Mouse (Mus musculus): ENCODE data around the gene Vmn2r24. TPM values are rescaled to one million over a fixed set of nuclear protein-coding genes. Genes with fewer than 3 reads are reported as not detected.
"Not testable (repeated sequence)": the region's sequence is repeated elsewhere in the genome, so short reads cannot be mapped to it uniquely, and the experiment has no call there.

The Vmn2r24 gene
- not detected in 2 replicates for polyA plus RNA-seq (2012; rRNA removed)

GRCm38 (mm10) chr6:123778579-123778978 is at the start of gene Vmn2r24:
TSS of gene Vmn2r24 (plus strand) at chr6:123778879.
- no peak for DNase-seq (ENCODE audit: extremely low spot score in 1 of 2, low spot score in 1 of 2)

GRCm38 (mm10) chr6:123770031-123770430 is 8.6 kb upstream of the Vmn2r24 start:
- DNase-seq (ENCODE audit: extremely low spot score in 1 of 2, low spot score in 1 of 2), result no peak

- no peak for DNase-seq (ENCODE audit: extremely low spot score in 1 of 2, low spot score in 1 of 2)
These were observed 6.2 kb downstream of the Vmn2r24 start for GRCm38 (mm10) chr6:123784857-123785256.

- no peak for DNase-seq (ENCODE audit: extremely low spot score in 1 of 2, low spot score in 1 of 2)
These were observed 15.1 kb downstream of the Vmn2r24 start for GRCm38 (mm10) chr6:123793746-123794145.

GRCm38 (mm10) chr6:123810291-123810690 is 31.6 kb downstream of the Vmn2r24 start:
- not testable (repeated sequence) for DNase-seq (ENCODE audit: extremely low spot score in 1 of 2, low spot score in 1 of 2)

- DNase-seq (ENCODE audit: extremely low spot score in 1 of 2, low spot score in 1 of 2), result no peak
These were observed 41.3 kb downstream of the Vmn2r24 start for GRCm38 (mm10) chr6:123819951-123820350.

GRCm38 (mm10) chr6:123853363-123853762 is 74.7 kb downstream of the Vmn2r24 start, which contains the start of gene Vmn2r25:
TSS of gene Vmn2r25 (minus strand) at chr6:123853463.
- DNase-seq (ENCODE audit: extremely low spot score in 1 of 2, low spot score in 1 of 2), result not testable (repeated sequence)

Other genes starting within 250 kb of the Vmn2r24 start
- gene Vmn2r21, start 245.5 kb upstream of the Vmn2r24 start, polyA plus RNA-seq (2012; rRNA removed), result not detected in 2 replicates
- not detected in 2 replicates for gene Vmn2r22, start 128.2 kb upstream of the Vmn2r24 start, polyA plus RNA-seq (2012; rRNA removed)
- not detected in 2 replicates for gene Vmn2r23, start 76.2 kb upstream of the Vmn2r24 start, polyA plus RNA-seq (2012; rRNA removed)
- not detected in 2 replicates for gene Vmn2r25, start 74.6 kb downstream of the Vmn2r24 start, polyA plus RNA-seq (2012; rRNA removed)
- not detected in 2 replicates for gene Vmn2r26, start 245.7 kb downstream of the Vmn2r24 start, polyA plus RNA-seq (2012; rRNA removed)

All from frontal cortex, adult 2 months (tissue).